Mouse (Mus musculus) kidney, adult 11 months (tissue): ENCODE data around the gene Faf2.

ENCODE experiments used
- DNase-seq: peaks from one replicate; pipeline ENCODE4 v3.0.0; 2022

The Faf2 gene

GRCm38 (mm10) chr13:54684140-54684896 is 62.7 kb downstream of the Faf2 start:
- DNase-seq = peak; percentile 50

GRCm38 (mm10) chr13:54685174-54685573 is 63.6 kb downstream of the Faf2 start:
- DNase-seq = peak; percentile 59

- no peak for DNase-seq
These were observed 64.8 kb downstream of the Faf2 start for GRCm38 (mm10) chr13:54686139-54687053.

GRCm38 (mm10) chr13:54687096-54687495 is 65.5 kb downstream of the Faf2 start:
- peak; percentile 82 for DNase-seq

GRCm38 (mm10) chr13:54687575-54688424 is 66.2 kb downstream of the Faf2 start:
- peak; percentile 98 for DNase-seq

- no peak for DNase-seq
These were observed 68.7 kb downstream of the Faf2 start for GRCm38 (mm10) chr13:54690151-54690740.

GRCm38 (mm10) chr13:54691737-54692136 is 70.2 kb downstream of the Faf2 start:
- DNase-seq = no peak

- no peak for DNase-seq
These were observed 71.3 kb downstream of the Faf2 start for GRCm38 (mm10) chr13:54692711-54693557.

GRCm38 (mm10) chr13:54693558-54694347 is 72.2 kb downstream of the Faf2 start, which contains the start of gene Rnf44:
TSS of gene Rnf44 (minus strand) at chr13:54693907.
- peak; percentile 99 for DNase-seq

- DNase-seq = peak; percentile 93
These were observed 72.9 kb downstream of the Faf2 start for GRCm38 (mm10) chr13:54694348-54695060.

GRCm38 (mm10) chr13:54695479-54696230 is 74.1 kb downstream of the Faf2 start:
- DNase-seq = peak; percentile 42

- peak; percentile 81 for DNase-seq
These were observed 79.7 kb downstream of the Faf2 start, which contains the start of gene Cdhr2 for GRCm38 (mm10) chr13:54701243-54701642. TSS of gene Cdhr2 (plus strand) at chr13:54701461.

GRCm38 (mm10) chr13:54702507-54702906 is 80.9 kb downstream of the Faf2 start:
- no peak for DNase-seq

- DNase-seq = no peak
These were observed 83.3 kb downstream of the Faf2 start for GRCm38 (mm10) chr13:54704890-54705289.

- no peak for DNase-seq
These were observed 89.3 kb downstream of the Faf2 start for GRCm38 (mm10) chr13:54710866-54711265.
